Mouse (Mus musculus): Measurements from ENCODE around the gene Marveld2. TPM values are rescaled to one million over a fixed set of nuclear protein-coding genes. Genes with fewer than 3 reads are reported as not detected.

Marveld2 gene
- total and polyA plus RNA-seq, 2 experiments from 2014 or later = 2.1 to 3.2 TPM

- Histone ChIP-seq H3K27me3 (ENCODE audit: insufficient read depth, low read length) (no peaks in the 10 kb centered on the region), H3K4me2 (ENCODE audit: low read depth, low read length) (no peak overlapping the region), H3K4me3 (ENCODE audit: low read length) (no peak overlapping the region), H3K27ac (no peak overlapping the region), H3K9me3 (ENCODE audit: low read length) (no peaks in the 10 kb centered on the region), H3K9ac (replicated peaks; ENCODE audit: low read length) (no peak overlapping the region), H3K4me1 (ENCODE audit: insufficient read depth, low read length) (no peaks in the 10 kb centered on the region), H3K36me3 (ENCODE audit: insufficient read depth, low read length) (0 out of 2 replicates have a peak, but pooled peaks cover 5% of the 10 kb centered on the region)
- ATAC-seq (no peak), DNase-seq (ENCODE audit: low spot score) (no peak)
- TF ChIP-seq CTCF (IDR thresholded peaks at IDR 0.05; ENCODE audit: low read depth) = no peak
- WGBS = 95% methylated on average over 13 of the region's 13 CpGs
Observed at GRCm38 (mm10) chr13:100611266-100611665, 5.5 kb downstream of the Marveld2 start.

- no peaks in the 10 kb centered on the region for H3K9me3 ChIP-seq (ENCODE audit: low read length)
- no peaks in the 10 kb centered on the region for H3K27me3 ChIP-seq (ENCODE audit: insufficient read depth, low read length)
- DNase-seq (ENCODE audit: low spot score) (no peak), ATAC-seq (no peak)
- no peak overlapping the region for H3K4me3 ChIP-seq (ENCODE audit: low read length)
- H3K4me2 ChIP-seq (ENCODE audit: low read depth, low read length) = no peak overlapping the region
- no peaks in the 10 kb centered on the region for H3K4me1 ChIP-seq (ENCODE audit: insufficient read depth, low read length)
- no peak overlapping the region for H3K27ac ChIP-seq
- TF ChIP-seq CTCF (IDR thresholded peaks at IDR 0.05; ENCODE audit: low read depth) = peak; percentile 32; the same call in 1 of the 2 replicates
- H3K36me3 ChIP-seq (ENCODE audit: insufficient read depth, low read length) = 0 out of 2 replicates have a peak, but pooled peaks cover 5% of the 10 kb centered on the region
- 92% methylated on average over 8 of the region's 8 CpGs for WGBS
- no peak overlapping the region for H3K9ac ChIP-seq (replicated peaks; ENCODE audit: low read length)
Observed at GRCm38 (mm10) chr13:100607756-100608155, 9.0 kb downstream of the Marveld2 start.

GRCm38 (mm10) chr13:100605845-100606244 lies 10.9 kb downstream of the Marveld2 start:
- Histone ChIP-seq H3K27ac (no peak overlapping the region), H3K4me1 (ENCODE audit: insufficient read depth, low read length) (no peaks in the 10 kb centered on the region), H3K27me3 (ENCODE audit: insufficient read depth, low read length) (no peaks in the 10 kb centered on the region), H3K4me2 (ENCODE audit: low read depth, low read length) (no peak overlapping the region), H3K9ac (replicated peaks; ENCODE audit: low read length) (no peak overlapping the region), H3K4me3 (ENCODE audit: low read length) (no peak overlapping the region), H3K36me3 (ENCODE audit: insufficient read depth, low read length) (no peaks in the 10 kb centered on the region), H3K9me3 (ENCODE audit: low read length) (no peaks in the 10 kb centered on the region)
- no peak for DNase-seq (ENCODE audit: low spot score)
- TF ChIP-seq CTCF (IDR thresholded peaks at IDR 0.05; ENCODE audit: low read depth) = no peak
- 79% methylated on average over 1 of the region's 1 CpGs for WGBS
- no peak for ATAC-seq

- 92% methylated on average over 11 of the region's 11 CpGs for WGBS
- ATAC-seq = no peak
Observed at GRCm38 (mm10) chr13:100603738-100604095, 13.1 kb downstream of the Marveld2 start.

GRCm38 (mm10) chr13:100603031-100603737 lies 13.6 kb downstream of the Marveld2 start:
- TF ChIP-seq CTCF (IDR thresholded peaks at IDR 0.05; ENCODE audit: low read depth) = no peak
- Histone ChIP-seq H3K4me2 (ENCODE audit: low read depth, low read length) (no peak overlapping the region), H3K36me3 (ENCODE audit: insufficient read depth, low read length) (no peaks in the 10 kb centered on the region), H3K4me1 (ENCODE audit: insufficient read depth, low read length) (no peaks in the 10 kb centered on the region), H3K27ac (no peak overlapping the region), H3K27me3 (ENCODE audit: insufficient read depth, low read length) (no peaks in the 10 kb centered on the region), H3K9me3 (ENCODE audit: low read length) (no peaks in the 10 kb centered on the region), H3K9ac (replicated peaks; ENCODE audit: low read length) (no peak overlapping the region), H3K4me3 (ENCODE audit: low read length) (no peak overlapping the region)
- WGBS = 87% methylated on average over 10 of the region's 10 CpGs
- no peak for ATAC-seq
- DNase-seq (ENCODE audit: low spot score) = no peak

More at GRCm38 (mm10) chr13:100603738-100604095, 13.1 kb downstream of the Marveld2 start:
- H3K4me3 ChIP-seq (ENCODE audit: low read length) = no peak overlapping the region
- H3K9me3 ChIP-seq (ENCODE audit: low read length) = no peaks in the 10 kb centered on the region
- H3K4me2 ChIP-seq (ENCODE audit: low read depth, low read length) = no peak overlapping the region
- H3K36me3 ChIP-seq (ENCODE audit: insufficient read depth, low read length) = no peaks in the 10 kb centered on the region
- H3K27me3 ChIP-seq (ENCODE audit: insufficient read depth, low read length) = no peaks in the 10 kb centered on the region
- H3K4me1 ChIP-seq (ENCODE audit: insufficient read depth, low read length) = no peaks in the 10 kb centered on the region
- TF ChIP-seq CTCF (IDR thresholded peaks at IDR 0.05; ENCODE audit: low read depth) = no peak
- DNase-seq (ENCODE audit: low spot score) = no peak
- no peak overlapping the region for H3K9ac ChIP-seq (replicated peaks; ENCODE audit: low read length)
- H3K27ac ChIP-seq = no peak overlapping the region

GRCm38 (mm10) chr13:100602239-100602902 lies 14.4 kb downstream of the Marveld2 start:
- ATAC-seq (no peak), DNase-seq (ENCODE audit: low spot score) (no peak)
- no peaks in the 10 kb centered on the region for H3K27me3 ChIP-seq (ENCODE audit: insufficient read depth, low read length)
- H3K4me1 ChIP-seq (ENCODE audit: insufficient read depth, low read length) = no peaks in the 10 kb centered on the region
- H3K9ac ChIP-seq (replicated peaks; ENCODE audit: low read length) = no peak overlapping the region
- WGBS = 50% methylated on average over 5 of the region's 5 CpGs
- H3K4me2 ChIP-seq (ENCODE audit: low read depth, low read length) = no peak overlapping the region
- H3K36me3 ChIP-seq (ENCODE audit: insufficient read depth, low read length) = no peaks in the 10 kb centered on the region
- no peak overlapping the region for H3K4me3 ChIP-seq (ENCODE audit: low read length)
- no peak overlapping the region for H3K27ac ChIP-seq
- no peaks in the 10 kb centered on the region for H3K9me3 ChIP-seq (ENCODE audit: low read length)
- TF ChIP-seq CTCF (IDR thresholded peaks at IDR 0.05; ENCODE audit: low read depth) = no peak

GRCm38 (mm10) chr13:100601034-100601433 lies 15.7 kb downstream of the Marveld2 start:
- Histone ChIP-seq H3K36me3 (ENCODE audit: insufficient read depth, low read length) (no peaks in the 10 kb centered on the region), H3K4me2 (ENCODE audit: low read depth, low read length) (no peak overlapping the region), H3K4me1 (ENCODE audit: insufficient read depth, low read length) (no peaks in the 10 kb centered on the region), H3K4me3 (ENCODE audit: low read length) (no peak overlapping the region), H3K27ac (no peak overlapping the region), H3K9ac (replicated peaks; ENCODE audit: low read length) (no peak overlapping the region), H3K27me3 (ENCODE audit: insufficient read depth, low read length) (no peaks in the 10 kb centered on the region), H3K9me3 (ENCODE audit: low read length) (no peaks in the 10 kb centered on the region)
- no peak for TF ChIP-seq CTCF (IDR thresholded peaks at IDR 0.05; ENCODE audit: low read depth)
- 65% methylated on average over 8 of the region's 8 CpGs for WGBS
- DNase-seq (ENCODE audit: low spot score) (no peak), ATAC-seq (no peak)

Measured in hindbrain, postnatal 0 days (tissue).